Mouse (Mus musculus) urinary bladder, postnatal 10 days (tissue): ENCODE data around the gene Ifitm2.

Source experiments
- DNase-seq: peaks from one replicate; pipeline ENCODE4 v3.0.0; 2022; ENCODE audit warnings: low spot score

Ifitm2 gene

DNA sequence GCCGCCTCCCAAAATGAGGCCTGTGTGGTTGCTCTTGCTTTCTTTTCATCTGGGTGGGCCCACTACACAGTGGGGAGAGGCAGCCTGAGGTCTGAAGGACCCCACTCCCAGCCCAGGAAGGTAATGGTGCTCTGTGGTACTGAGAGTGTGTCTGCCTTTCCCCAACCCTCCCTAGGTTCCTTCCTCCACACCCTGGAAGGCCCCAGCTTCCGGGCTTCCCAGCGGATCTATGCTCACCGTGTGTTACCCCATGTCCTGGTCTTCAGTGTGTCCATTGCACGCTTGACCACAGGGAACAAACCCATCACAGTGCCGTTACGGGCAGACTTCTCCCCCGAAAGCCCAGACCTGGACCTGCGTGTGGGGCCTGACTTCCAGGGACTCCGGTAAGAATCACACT is 13.0 kb downstream of the Ifitm2 start:
- DNase-seq: no peak

DNA sequence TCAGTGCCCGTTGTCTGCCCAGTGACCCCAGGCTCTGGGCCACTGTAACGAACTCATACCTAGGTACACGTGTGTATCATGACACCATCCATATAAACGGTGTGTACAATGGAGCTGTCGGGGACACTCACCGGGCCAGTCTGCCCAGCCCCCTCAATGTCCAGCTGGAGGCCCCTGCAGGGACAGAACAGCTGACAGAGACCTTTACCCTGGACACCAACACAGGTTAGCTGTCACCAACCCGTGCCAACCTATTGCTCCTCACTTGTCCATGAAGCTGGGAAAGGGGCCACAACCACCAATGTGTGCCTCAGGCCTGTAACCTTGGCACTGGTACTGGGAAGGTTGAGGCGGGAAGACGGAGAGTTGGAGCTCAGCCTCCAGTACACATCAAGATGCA is 13.4 kb downstream of the Ifitm2 start:
- no peak for DNase-seq

DNA sequence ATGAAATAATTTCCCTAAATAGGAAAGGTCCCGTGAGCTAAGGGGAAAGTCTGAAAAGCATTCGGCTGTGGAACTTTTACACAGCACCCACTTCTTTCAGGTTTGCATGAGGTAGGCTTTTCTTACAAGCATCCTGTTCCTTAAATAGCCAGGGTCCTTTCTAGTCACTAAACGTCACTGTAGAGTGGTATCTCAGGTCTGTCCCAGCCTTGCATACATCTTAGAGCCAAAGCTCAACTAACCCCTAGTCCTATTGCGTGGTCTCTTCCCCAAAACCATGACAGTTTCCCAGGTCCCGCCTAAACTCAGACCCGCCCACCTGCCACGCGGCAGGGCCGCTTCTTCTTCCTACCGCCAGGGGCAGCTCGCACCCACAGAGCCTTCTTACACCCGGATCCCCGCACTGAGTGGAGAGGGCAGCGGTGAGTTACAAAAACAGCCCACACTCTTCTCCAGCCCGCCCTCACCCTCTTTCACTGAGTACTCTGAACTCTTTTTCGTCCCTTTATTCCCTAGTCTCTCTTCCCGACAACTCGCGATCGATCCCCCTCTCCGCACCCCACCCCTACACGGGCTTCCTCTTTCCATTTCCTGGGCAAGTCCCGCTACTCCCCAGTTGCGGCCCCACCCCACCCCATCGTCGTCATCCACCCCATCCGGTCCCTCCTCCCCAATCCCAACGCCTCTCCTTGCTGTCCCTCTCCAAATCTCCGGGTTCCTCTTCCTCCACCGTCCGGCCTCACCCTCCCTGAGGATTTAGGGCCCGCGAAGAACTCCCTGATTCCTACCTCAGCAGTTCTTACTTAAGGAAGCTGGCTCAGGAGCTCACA is 14.3 kb downstream of the Ifitm2 start, which contains the start of gene Pgghg:
Pgghg (plus strand) TSS at position 170 of the 830 bp plus-strand sequence.
- peak; percentile 62 for DNase-seq

DNA sequence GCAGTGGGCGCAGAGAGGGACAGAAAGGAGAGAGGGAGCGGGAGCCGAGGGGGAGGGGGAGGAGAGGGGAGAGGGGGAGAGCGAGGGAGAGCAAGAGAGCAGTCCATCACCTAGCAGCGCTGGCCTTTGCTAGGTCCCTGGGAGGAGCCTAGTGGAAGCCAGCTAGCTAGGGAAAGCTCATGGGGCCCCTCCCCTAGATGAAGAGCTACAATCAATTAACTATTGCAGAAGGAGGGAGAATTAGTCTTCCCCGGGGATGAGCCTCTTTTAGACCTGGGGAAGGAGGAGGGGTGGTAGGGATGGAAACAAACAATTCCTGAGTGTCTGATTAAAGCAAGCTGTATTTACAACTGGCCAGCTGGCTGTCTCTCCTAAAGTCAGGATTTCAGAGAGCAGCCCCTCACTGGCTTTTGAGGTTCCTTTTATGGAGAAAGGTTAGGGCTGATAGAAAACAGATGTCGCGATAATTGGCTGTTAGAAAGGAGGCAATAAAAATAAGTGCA is 16.1 kb downstream of the Ifitm2 start:
- DNase-seq: no peak

DNA sequence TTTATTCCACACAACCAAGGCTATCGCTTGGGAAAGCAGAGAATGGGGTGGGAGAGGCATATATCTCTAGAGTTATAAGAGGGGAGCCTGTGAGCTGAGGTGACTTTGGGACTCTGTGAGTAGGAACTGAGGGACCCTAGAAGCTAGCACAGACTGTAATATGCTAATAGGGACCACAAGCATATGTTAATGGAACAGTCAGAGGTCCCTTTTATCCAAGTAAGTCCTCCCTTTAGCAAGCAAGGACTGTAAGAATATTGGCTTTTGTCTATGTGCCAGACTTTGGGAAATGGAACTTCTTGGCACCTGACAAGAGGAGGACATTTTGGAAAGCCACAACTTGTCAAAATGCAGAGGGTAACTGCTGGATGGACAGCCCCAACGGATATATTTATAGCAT is 16.9 kb downstream of the Ifitm2 start:
- no peak for DNase-seq

DNA sequence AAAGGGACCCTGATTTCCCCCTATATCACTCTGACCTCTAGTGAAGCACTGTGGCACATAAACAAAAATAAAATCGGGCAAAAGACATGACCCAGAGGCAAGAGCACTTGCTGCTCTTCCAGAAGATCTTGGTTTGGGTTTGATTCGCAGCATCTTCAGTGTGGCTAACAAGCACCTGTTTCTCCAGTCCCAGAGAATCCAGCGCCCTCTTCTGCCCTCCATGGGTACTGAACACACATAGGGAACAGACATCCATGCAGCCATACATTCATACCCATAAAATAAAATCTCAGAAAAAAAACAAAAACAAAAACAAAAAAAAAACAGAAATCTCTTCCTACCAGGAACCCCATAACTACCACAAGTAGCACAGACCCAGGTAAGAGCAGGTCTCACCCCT is 17.4 kb downstream of the Ifitm2 start:
- DNase-seq: no peak

DNA sequence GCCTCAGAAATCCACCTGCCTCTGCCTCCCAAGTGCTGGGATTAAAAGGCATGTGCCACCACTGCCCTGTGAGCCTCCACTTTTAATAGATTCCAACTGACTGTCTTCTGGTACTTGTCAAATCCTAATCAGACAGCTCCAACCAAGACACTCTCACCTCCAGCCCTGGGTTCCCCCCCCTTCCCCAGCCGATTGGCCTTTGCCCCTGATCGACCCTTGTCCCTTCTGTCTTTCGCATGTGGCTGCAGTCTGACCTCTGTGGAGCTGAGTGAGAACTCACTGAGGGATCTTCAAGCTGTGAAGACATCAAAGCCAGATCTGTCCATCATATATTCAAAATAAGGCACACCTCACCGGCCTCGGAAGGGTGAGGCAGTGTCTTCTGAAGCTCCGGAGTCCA is 28.6 kb downstream of the Ifitm2 start:
- no peak for DNase-seq

DNA sequence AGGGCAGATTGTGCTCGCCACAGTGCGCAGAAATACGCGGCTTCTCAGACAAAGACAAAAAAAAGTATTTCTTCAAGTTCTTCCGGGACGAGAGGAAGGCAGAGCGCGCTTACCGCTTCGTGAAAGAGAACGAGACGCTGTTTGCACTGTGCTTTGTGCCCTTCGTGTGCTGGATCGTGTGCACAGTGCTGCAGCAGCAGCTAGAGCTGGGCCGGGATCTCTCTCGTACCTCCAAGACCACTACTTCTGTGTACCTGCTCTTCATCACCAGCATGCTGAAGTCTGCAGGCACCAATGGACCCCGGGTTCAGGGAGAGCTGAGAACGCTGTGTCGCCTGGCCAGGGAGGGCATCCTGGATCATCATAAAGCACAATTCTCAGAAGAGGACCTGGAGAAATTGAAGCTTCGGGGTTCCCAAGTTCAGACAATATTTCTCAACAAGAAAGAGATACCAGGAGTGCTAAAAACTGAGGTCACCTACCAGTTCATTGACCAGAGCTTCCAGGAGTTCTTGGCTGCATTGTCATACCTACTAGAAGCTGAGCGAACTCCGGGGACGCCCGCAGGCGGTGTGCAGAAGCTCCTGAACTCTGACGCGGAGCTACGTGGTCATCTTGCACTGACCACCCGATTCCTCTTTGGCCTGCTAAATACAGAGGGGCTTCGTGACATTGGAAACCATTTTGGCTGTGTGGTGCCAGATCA is 32.6 kb downstream of the Ifitm2 start:
- DNase-seq: no peak

DNA sequence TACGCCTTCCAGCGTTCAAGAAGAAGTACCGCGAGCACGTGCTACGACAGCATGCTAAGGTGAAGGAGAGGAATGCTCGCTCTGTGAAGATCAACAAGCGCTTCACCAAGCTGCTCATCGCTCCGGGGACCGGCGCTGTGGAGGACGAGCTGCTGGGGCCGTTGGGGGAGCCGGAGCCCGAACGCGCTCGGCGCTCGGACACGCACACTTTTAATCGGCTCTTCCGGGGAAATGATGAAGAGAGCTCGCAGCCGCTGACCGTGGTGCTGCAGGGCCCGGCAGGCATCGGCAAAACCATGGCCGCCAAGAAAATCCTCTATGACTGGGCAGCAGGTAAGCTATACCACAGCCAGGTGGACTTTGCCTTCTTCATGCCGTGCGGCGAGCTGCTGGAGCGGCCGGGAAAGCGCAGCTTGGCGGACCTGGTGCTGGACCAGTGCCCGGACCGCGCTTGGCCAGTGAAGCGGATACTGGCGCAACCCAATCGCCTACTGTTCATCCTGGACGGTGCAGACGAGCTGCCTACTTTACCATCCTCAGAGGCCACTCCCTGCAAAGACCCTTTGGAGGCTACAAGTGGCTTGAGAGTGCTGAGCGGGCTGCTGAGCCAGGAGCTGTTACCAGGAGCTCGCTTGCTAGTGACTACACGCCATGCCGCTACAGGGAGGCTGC is 33.3 kb downstream of the Ifitm2 start:
- no peak for DNase-seq

DNA sequence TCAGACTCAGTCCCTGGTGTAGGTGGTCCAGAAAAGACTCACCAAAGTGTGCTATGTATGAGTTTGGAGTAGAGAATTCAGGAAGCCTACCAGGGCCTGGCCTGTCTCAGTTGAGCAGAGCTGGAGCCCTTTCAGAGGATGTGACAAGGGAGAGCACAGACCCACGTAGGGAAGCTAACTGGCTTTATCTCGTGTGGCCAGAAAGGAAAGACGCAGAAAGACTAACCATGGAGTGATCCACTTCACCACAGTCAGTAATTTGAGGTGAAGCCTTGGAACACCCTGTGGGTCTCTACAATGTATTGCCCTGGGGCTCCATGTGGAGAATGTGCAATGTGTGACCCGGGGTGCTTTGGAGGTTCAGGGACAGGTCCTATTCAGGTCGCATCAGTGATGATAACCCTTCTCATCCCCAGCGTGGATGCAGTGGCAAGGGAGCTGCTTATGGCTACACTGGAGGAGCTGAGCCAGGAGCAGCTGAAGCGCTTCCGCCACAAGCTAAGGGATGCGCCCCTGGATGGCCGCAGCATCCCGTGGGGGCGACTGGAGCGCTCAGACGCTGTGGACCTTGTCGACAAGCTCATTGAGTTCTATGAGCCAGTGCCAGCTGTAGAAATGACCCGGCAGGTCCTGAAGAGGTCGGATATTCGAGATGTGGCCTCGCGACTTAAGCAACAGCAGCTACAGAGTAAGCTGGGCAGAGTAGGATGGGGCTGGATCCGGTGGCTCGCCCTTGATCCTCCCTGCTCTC is 34.4 kb downstream of the Ifitm2 start:
- no peak for DNase-seq

DNA sequence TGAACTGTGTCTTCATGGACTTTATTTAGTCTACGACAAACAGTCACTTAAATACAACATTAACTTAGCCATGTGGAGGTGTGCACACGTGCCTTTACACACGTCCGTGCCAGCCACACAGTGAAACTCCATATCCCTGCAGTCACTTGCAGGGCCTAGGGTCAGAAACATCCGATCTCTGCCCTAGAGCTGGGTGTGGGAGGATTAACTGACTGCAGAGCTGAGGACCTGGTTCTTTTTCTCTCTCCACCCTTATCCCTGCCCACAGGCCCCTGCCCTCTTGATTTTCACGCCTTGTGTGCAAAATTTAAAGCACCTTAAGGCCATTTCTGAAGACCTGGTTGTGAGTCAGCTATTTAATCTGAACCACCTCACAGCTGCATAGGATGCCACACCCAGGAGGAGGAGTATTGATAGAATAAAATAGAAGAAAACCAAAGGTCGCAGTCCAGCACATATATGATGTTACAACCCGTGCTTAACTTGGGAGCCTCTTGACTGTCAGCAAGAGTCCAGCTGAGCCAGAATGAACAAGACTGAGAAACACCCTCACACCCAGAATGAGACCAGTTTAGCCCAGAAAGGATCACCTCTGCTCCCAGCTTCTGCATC is 35.3 kb downstream of the Ifitm2 start, which contains the start of gene Nlrp6:
Nlrp6 (plus strand) TSS at position 485 of the 612 bp plus-strand sequence.
- no peak for DNase-seq

DNA sequence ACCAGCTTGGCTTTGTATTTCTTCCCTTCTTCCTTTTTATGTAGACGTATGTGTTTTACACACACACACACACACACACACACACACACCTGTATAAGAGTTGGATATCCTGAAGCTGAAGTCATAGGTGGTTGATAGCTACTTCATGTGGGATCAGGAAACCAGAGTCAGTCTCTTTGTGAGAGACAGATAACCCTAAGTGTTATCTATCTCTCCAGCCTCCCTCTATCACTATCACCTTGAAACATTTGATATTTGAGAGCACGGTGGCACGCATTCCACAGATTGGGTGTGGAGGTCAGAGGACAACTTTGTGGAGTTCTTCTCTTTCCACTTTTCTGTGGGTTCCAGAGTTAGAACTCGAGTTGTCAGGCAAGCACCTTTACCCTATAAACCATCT is 35.9 kb downstream of the Ifitm2 start:
- DNase-seq: no peak

DNA sequence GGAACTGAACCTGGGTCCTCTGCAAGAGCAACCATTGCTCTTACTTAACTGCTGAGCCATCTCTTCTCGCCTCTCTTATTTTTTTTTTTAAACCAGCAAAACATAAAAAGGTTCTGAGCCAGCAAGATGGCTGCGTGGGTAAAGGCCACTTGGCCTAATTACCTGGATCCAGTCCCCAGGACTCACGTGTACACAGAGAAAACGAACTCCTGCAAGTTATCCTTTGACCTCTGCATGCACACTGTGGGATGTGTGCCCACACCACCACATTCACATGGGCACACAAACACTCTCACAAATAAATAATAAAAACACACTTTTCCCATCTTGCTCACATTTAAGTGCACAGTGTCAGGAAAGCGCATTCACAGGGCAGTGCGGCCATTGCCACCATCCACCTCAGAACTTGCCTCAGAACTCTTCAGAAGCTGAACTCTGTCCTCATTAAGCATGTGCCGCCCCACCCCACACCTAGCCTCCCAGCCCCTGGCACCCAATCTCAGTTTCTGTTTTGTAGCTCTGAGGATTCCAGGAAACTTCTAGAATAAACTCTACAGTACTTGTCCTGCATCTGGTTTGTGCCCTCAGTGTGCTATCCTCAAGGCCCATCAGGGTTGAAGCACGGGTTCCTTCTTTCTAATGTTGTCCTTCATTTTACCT is 41.6 kb downstream of the Ifitm2 start:
- no peak for DNase-seq

DNA sequence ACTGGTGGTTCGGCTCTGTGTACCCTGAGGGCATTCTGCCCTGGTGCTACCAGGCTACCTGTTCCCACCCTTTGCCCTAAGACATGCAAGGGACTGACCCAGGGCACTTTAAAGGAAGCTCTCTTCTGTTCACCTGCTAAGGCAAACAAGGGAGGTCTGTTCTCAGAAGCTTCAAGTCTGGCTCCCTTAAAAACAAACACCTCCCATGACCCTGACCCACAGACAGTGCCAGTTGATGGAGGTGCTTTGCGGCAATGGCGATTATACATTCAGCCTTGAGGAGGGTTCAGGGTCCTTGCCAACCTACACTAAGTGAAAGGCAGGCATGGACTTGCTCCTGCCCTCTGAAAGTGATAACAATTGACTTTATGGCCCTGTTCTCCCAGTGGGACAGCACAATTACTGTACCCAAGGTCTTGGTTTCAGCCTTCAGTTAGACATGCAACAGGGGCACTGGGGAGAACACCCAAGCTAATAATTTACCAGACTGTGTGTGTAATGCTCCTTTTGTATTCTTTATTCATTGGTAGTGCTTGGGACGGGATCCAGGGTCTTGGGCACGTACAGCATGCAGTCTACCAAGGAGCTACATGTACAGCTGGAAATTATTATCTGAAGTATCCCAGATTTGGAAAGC is 42.8 kb downstream of the Ifitm2 start:
- DNase-seq: no peak

DNA sequence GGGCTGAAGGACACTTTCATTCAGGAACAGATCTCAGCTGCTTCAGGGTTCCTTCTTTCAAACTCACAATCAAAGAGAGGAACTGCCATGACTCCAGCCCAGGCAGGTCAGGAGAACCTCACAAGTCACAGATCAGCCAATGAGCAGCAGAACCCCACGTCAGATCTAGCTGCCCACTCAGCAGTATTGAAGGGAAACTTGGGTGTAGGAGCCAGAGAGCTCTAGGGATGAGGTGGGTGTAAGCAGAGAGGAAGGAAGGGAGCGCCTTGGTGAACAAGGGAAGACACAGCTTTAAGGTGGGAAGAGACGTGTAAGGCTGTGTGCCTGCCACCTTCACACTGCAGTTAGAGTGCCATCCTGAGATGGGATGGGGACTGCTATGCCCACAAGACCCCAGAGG is 43.5 kb downstream of the Ifitm2 start:
- no peak for DNase-seq

DNA sequence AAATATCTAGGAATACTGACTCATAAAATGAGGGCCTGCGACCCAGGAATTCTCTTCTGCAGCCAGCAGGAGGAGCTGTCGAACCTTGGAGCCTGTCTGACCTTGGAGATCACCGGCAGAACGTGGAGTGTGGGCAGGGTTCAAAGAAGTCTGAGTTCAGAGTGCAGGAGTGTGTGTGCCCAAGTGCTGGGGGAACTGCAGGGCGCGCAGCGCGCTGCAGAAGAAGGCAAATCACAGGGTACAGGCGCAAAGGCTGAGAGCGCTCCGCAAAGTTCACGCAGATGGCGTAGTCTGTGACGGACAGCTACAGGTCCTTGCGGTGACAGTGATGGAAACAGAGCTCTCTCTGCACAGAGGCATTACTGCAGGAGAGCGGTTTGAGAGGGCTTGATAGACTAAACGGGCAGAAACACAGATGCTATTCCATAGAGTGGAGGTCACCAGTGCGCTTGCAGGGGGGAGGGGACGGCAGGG is 47.1 kb downstream of the Ifitm2 start:
- no peak for DNase-seq

DNA sequence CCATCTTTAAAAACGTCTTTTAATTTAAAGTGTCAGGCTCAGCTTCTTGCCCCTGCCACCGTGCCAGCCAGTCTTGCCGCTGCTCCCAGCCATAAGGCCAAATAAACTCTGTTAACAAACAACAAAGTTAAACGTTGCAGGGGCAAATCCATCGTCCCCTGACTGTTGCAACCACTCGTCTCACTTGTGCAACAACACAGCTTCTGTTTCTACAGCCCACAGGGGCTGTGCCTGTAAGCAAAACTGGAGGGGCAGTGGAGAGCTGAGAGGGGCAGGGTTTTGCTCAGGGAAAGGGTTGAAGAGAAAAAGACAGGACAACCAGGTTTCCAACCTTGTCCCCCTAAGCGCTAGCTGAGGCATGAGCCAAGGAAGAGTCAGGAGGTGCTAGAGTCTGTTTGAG is 47.6 kb downstream of the Ifitm2 start:
- no peak for DNase-seq

DNA sequence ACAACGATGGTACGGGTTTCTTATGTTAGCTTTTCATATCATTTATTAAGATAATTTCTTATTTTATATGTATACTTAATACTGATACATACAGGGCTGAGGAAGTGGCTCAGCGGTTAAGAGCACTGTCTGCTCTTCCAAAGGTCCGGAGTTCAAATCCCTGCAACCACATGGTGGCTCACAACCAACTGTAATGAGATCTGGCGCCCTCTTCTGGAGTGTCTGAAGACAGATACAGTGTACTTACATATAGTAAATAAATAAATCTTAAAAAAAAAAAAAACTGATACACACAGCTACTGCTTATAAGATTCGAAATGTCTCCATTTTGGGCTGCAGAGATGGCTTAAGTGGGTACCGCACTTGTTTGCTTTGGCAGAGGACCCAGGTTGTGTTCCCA is 48.1 kb downstream of the Ifitm2 start:
- DNase-seq: no peak

DNA sequence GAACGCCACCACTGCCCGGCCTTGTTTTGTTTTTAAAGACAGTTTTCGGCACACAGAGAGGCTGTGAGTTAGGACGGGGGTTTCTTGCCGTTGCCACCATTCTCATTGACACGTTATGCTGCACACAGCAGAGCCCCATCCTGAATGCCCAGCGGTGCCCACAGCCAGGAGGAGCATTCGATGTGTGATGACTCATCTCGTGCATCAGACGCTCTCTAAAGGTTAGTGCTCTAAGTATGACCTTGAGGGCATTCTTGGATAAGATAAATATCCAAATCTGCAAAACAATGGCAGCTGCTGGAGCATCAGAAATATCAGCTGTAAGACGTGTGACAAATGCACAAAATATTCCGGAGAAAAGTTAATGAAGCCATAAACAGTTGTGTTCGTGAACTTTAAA is 48.7 kb downstream of the Ifitm2 start:
- no peak for DNase-seq

DNA sequence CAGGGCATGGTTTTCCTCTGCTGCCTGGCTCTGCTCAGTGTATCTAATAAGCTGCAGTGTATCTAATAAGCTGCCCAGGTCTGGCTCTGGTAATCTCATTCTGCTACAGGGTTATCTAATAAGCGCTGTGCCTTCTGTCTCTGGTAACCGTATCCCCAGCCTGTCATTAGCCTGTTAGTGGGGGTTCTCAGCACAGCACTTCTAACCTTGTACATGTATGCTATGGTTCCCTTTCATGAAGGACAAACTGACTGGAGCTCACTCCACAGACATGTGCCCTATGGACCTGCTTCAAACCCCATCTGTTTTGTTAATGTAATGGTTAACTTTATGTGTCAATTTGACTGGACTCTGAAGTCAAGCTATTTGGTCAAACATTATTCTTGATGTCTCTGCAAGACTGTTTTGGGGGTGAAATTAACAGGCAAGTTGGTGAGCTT is 50.1 kb downstream of the Ifitm2 start:
- no peak for DNase-seq
